Mouse (Mus musculus) midbrain, postnatal 0 days (tissue): ENCODE results near the gene Pdha2. TPM values are rescaled to one million over a fixed set of nuclear protein-coding genes. Genes with fewer than 3 reads are reported as not detected.

Experiments used
- ATAC-seq: fragments of 200-750 bp; cut with Nextera tagmentation; 2 replicates; pipeline ENCODE4 v1.8.0; 2017; ENCODE audit warnings: moderate number of reproducible peaks, mild to moderate bottlenecking, moderate TSS enrichment, moderate library complexity; ENCODE audit not compliant: low FRiP score
- DNase-seq: peaks from one replicate; pipeline ENCODE4 v3.0.0-alpha.2; 2015; ENCODE audit warnings: low spot score
- H3K27ac ChIP-seq: fragments of 300-500 bp; sonication (generic); 2 replicates; pipeline ENCODE4 v1.5.1; 2014; ENCODE audit warnings: low read depth, mild to moderate bottlenecking, low read length, mixed read lengths
- H3K27me3 ChIP-seq: fragments of 300-500 bp; sonication (generic); 2 replicates; pipeline ENCODE4 v1.6.1; 2014; ENCODE audit warnings: low read length, control low read depth, mixed read lengths; ENCODE audit not compliant: insufficient read depth
- H3K36me3 ChIP-seq: fragments of 300-500 bp; sonication (generic); 2 replicates; pipeline ENCODE4 v1.6.1; 2014; ENCODE audit warnings: low read length, control low read depth, mixed read lengths; ENCODE audit not compliant: insufficient read depth
- H3K4me1 ChIP-seq: fragments of 300-500 bp; sonication (generic); 2 replicates; pipeline ENCODE4 v1.6.1; 2014; ENCODE audit warnings: mild to moderate bottlenecking, control low read depth, antibody characterized with exemption, low read length, mixed read lengths; ENCODE audit not compliant: insufficient read depth
- H3K4me2 ChIP-seq: fragments of 300-500 bp; sonication (generic); 2 replicates; pipeline ENCODE4 v1.6.1; 2014; ENCODE audit warnings: low read depth, mild to moderate bottlenecking, low read length, mixed read lengths; ENCODE audit not compliant: poor library complexity, severe bottlenecking
- H3K4me3 ChIP-seq: fragments of 300-500 bp; sonication (generic); 2 replicates; pipeline ENCODE4 v1.5.1; 2014; ENCODE audit warnings: low read depth, mild to moderate bottlenecking, low read length, moderate library complexity
- H3K9ac ChIP-seq: fragments of 300-500 bp; sonication (generic); replicated peaks from 2 replicates; pipeline ENCODE4 v1.6.1; 2014; ENCODE audit warnings: mild to moderate bottlenecking, low read length, moderate library complexity, mixed read lengths; ENCODE audit not compliant: poor library complexity, severe bottlenecking
- H3K9me3 ChIP-seq: fragments of 300-500 bp; sonication (generic); 2 replicates; pipeline ENCODE4 v1.6.1; 2016; ENCODE audit warnings: low read length, control low read depth
- CTCF ChIP-seq: IDR thresholded peaks from 2 replicates; pipeline ENCODE4 v1.5.1; 2016; ENCODE audit warnings: antibody characterized with exemption, mild to moderate bottlenecking
- WGBS: fragments of 180-500 bp; shearing (Covaris S2); extraction: QIAGEN DNeasy Blood & Tissue Kit; methylation state at CpG from one replicate; pipeline ENCODE4 v1.1.7; 2014; 5-methylcytosine and 5-hydroxymethylcytosine counted together
- polyA plus RNA-seq: library from polyadenylated mRNA; unstranded; fragments of >200 nt; fragmentation: Nextera tagmentation; extraction: Ambion mirVana; gene quantifications from 2 replicates; pipeline ENCODE4 v1.2.1, GENCODE M21; 2015
- total RNA-seq: library from RNA; depleted of rRNA; stranded (reverse); fragments of >200 nt; gene quantifications from 2 replicates; pipeline ENCODE4 v1.2.3, GENCODE M21; 2014

The Pdha2 gene
- total and polyA plus RNA-seq, 2 experiments from 2014 or later = not detected

DNA sequence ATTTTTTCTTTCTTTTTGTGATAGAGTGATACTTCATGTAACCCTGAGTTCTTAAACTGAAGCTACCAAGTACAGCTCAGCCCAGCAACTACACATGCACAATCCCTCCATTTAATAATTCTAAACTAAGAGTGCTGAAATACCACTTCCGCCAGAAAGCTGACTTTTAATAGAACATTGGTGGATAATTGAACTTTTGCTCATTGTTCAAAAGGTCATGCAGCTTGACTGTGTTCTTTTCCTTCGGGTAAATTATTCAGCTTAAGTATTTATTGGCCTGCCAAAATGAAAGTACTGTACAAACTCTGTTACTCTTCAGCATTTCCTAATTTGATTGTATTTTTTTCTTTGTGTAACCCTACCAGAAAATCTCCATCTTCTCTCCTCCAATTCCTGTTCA lies 10.4 kb downstream of the Pdha2 start:
- ATAC-seq (no peak), DNase-seq (no peak)
- Histone ChIP-seq H3K4me1 (no peaks in the 10 kb centered on the region), H3K4me2 (no peak overlapping the region), H3K27me3 (no peaks in the 10 kb centered on the region), H3K9ac (no peak overlapping the region), H3K9me3 (no peaks in the 10 kb centered on the region), H3K27ac (no peak overlapping the region), H3K4me3 (no peak overlapping the region), H3K36me3 (no peaks in the 10 kb centered on the region)
- WGBS = 84% methylated on average over 2 of the region's 2 CpGs
- no peak for TF ChIP-seq CTCF

DNA sequence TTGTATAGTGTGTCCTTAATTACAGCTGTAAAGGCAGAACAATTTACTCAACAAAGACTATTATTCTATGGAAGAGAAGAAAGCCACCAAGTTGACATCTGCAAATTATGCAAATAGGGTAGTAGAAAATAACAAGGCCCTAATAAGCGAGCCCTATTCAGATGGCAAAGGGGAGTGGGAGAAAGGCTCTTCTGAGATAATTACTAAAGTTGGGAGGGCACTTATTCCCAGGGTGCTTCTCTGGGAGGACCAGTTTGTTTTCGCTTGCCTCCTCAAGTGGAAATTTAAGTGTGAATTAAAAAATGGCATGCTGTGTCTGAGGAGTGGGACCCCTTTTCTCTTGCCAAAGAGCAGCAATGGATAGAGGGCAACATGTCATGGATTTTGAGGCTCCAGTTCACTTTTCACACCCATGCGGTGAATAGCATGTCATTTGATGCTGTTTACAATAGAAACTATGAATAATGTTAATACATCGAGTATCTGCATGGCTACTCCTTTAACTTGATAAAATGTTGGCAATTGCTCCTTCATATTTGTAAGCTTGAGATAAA lies 14.8 kb downstream of the Pdha2 start:
- 66% methylated on average over 4 of the region's 4 CpGs for WGBS
- ATAC-seq = no peak

DNA sequence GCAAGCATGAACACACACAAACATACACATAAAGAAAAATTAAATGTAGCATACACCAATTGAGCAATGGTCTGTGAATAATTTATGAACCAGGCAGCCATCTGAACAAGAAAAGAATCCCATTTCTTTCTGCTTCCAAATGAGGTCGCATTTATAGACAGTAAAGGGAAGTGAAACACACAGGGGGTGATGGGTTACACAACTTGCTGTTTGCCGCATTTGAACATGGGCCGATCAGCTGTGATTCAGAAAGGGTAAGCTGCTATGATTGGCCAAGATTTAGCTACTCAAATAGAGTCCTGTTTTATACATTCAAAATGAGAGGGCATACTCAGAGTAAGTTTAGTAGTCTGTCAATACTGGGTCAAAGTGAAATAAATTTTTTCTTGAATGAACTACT lies 20.5 kb downstream of the Pdha2 start:
- H3K27ac ChIP-seq = no peak overlapping the region
- no peaks in the 10 kb centered on the region for H3K4me1 ChIP-seq
- no peak for TF ChIP-seq CTCF
- no peaks in the 10 kb centered on the region for H3K36me3 ChIP-seq
- H3K4me2 ChIP-seq = no peak overlapping the region
- ATAC-seq = no peak
- H3K27me3 ChIP-seq = no peaks in the 10 kb centered on the region
- H3K9ac ChIP-seq = no peak overlapping the region
- H3K9me3 ChIP-seq = no peaks in the 10 kb centered on the region
- WGBS = 71% methylated on average over 3 of the region's 3 CpGs
- DNase-seq = no peak
- no peak overlapping the region for H3K4me3 ChIP-seq

More for the DNA sequence above, 14.8 kb downstream of the Pdha2 start:
- Histone ChIP-seq H3K9me3 (no peaks in the 10 kb centered on the region), H3K4me2 (no peak overlapping the region), H3K9ac (no peak overlapping the region), H3K4me1 (no peaks in the 10 kb centered on the region), H3K27me3 (no peaks in the 10 kb centered on the region), H3K36me3 (no peaks in the 10 kb centered on the region), H3K4me3 (no peak overlapping the region), H3K27ac (no peak overlapping the region)
- no peak for TF ChIP-seq CTCF
- peak; percentile 55 for DNase-seq

DNA sequence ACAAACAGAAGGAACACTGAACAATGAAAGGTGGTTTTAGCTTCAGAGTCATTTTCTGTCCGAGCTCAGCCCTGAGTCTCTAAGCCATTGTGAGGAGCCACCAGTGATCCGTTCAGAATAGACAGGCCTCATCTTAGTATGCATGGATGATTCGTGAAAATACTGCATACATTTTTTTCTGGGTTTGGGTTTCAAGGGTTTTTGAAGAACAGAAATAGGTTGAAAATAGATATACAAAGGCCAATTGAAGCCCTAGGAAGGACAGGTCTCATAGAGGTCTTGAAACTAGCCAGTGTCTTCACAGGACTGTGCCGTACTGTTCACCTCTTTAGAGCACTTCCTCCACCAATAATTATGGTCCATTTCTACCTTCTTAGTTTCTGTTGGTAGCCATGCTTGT lies 21.7 kb downstream of the Pdha2 start:
- H3K4me2 ChIP-seq = no peak overlapping the region
- H3K9me3 ChIP-seq = no peaks in the 10 kb centered on the region
- no peaks in the 10 kb centered on the region for H3K4me1 ChIP-seq
- no peak overlapping the region for H3K4me3 ChIP-seq
- no peak for TF ChIP-seq CTCF
- H3K9ac ChIP-seq = no peak overlapping the region
- ATAC-seq (no peak), DNase-seq (no peak)
- no peaks in the 10 kb centered on the region for H3K36me3 ChIP-seq
- H3K27ac ChIP-seq = no peak overlapping the region
- WGBS = 66% methylated on average over 4 of the region's 4 CpGs
- no peaks in the 10 kb centered on the region for H3K27me3 ChIP-seq

DNA sequence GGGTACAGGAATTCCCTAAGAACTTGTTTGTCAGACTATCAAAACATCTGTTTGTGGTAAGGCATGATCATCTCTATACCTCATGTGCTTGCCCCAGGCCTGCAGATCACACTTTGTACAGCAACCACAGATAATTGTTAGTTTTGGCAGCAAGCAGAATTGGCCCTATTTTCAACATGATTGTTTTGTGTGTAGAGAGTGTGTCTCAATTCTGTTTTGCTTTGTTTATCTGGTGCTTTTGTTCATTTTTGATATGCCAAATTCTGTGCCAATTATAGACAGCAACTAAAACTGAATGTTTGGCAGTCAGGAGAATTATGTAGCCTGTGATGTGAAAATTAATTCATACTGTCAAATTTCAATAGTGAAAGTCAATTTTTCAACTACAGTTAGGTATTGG lies 51.2 kb downstream of the Pdha2 start:
- Histone ChIP-seq H3K27ac (no peak overlapping the region), H3K4me2 (no peak overlapping the region), H3K4me1 (no peaks in the 10 kb centered on the region), H3K36me3 (no peaks in the 10 kb centered on the region), H3K9me3 (no peaks in the 10 kb centered on the region), H3K4me3 (no peak overlapping the region), H3K9ac (no peak overlapping the region), H3K27me3 (no peaks in the 10 kb centered on the region)
- peak; percentile 1 for DNase-seq
- TF ChIP-seq CTCF = no peak
- ATAC-seq = no peak
